Mouse (Mus musculus): Measurements from ENCODE around the gene St3gal2.

- TF ChIP-seq CTCF (IDR thresholded peaks at IDR 0.05; ENCODE audit: low read depth) (no peak), EP300 (IDR thresholded peaks at IDR 0.05; ENCODE audit: low read depth) (no peak)
These were observed 26.0 kb downstream of the St3gal2 start for GRCm38 (mm10) chr8:110945716-110946115.
